Mouse (Mus musculus) neural tube, embryonic 15.5 days (tissue): ENCODE data around the gene Snd1. TPM values are rescaled to one million over a fixed set of nuclear protein-coding genes. Genes with fewer than 3 reads are reported as not detected.

Experiments
- ATAC-seq: fragments of 200-750 bp; cut with Nextera tagmentation; 2 replicates; pipeline ENCODE4 v1.8.0; 2017; ENCODE audit warnings: mild to moderate bottlenecking, moderate TSS enrichment, moderate library complexity; ENCODE audit not compliant: low FRiP score
- H3K27ac ChIP-seq: fragments of 300-500 bp; sonication (generic); replicated peaks from 2 replicates; pipeline ENCODE4 v1.5.1; 2015; ENCODE audit warnings: mild to moderate bottlenecking, inconsistent platforms
- H3K27me3 ChIP-seq: fragments of 300-500 bp; sonication (generic); replicated peaks from 2 replicates; pipeline ENCODE4 v1.6.1; 2015; ENCODE audit warnings: inconsistent platforms
- H3K36me3 ChIP-seq: fragments of 300-500 bp; sonication (generic); 2 replicates; pipeline ENCODE4 v1.6.1; 2015; ENCODE audit warnings: inconsistent platforms
- H3K4me1 ChIP-seq: fragments of 300-500 bp; sonication (generic); 2 replicates; pipeline ENCODE4 v1.6.1; 2015; ENCODE audit warnings: inconsistent platforms
- H3K4me2 ChIP-seq: fragments of 300-500 bp; sonication (generic); 2 replicates; pipeline ENCODE4 v1.6.1; 2015; ENCODE audit warnings: inconsistent platforms, mild to moderate bottlenecking, moderate library complexity
- H3K4me3 ChIP-seq: fragments of 300-500 bp; sonication (generic); replicated peaks from 2 replicates; pipeline ENCODE4 v1.5.1; 2015; ENCODE audit warnings: mild to moderate bottlenecking, inconsistent platforms
- H3K9ac ChIP-seq: fragments of 300-500 bp; sonication (generic); replicated peaks from 2 replicates; pipeline ENCODE4 v1.6.1; 2015; ENCODE audit warnings: mild to moderate bottlenecking, inconsistent platforms
- H3K9me3 ChIP-seq: fragments of 300-500 bp; sonication (generic); replicated peaks from 2 replicates; pipeline ENCODE4 v1.6.1; 2016; ENCODE audit warnings: inconsistent platforms
- WGBS: fragments of 180-500 bp; shearing (Covaris S2); methylation state at CpG from one replicate; pipeline ENCODE4 v1.1.7; 2015; ENCODE audit warnings: mixed read lengths; 5-methylcytosine and 5-hydroxymethylcytosine counted together
- polyA plus RNA-seq: library from polyadenylated mRNA; unstranded; fragments of >200 nt; fragmentation: Nextera tagmentation; extraction: Ambion mirVana; gene quantifications from 2 replicates; pipeline ENCODE4 v1.2.1, GENCODE M21; 2015

Snd1 gene
- polyA plus RNA-seq, 1 experiment from 2014 or later = 71.1 TPM

DNA sequence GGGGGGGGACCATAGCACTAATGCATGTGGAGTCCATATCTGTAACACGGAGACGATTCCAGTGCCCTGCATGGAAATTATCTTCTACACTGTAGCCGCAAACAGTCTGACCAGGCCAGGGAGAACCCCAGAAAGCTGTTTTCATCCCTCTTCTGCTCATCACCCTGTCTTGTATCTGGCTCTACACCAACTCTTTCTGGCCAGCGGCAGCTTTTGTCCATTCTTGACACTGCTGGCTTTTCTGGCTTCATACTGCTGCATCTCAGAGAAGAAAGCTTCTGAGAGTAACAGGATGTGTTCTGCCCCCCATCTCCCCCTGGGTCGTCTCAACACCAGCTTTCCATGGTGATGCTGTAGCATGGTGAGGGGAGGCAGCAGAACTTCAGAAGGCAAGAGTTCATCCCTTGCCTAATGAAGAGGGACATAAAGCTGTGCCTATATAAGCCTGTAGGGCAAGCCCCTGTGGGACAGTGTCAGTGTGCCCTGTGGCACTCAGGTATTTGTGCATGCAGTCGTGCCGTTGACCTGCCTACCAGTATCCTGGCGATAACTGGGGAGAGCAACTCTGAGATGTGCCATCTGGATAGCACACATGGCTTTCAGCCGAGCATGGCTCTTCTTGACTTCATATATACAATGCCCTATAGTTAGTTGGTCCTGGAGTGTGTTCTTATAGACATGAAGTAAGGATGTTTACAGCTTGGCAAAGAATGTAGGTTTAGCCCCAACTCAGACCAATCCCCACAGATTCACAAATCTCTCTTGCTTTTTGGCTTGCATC lies 245.6 kb downstream of the Snd1 start:
- peaks cover 8% of the 10 kb centered on the region; the same call in 1 of the 2 replicates for H3K4me1 ChIP-seq
- no peak overlapping the region for H3K27ac ChIP-seq
- H3K4me2 ChIP-seq = no peak overlapping the region
- H3K36me3 ChIP-seq = no peaks in the 10 kb centered on the region
- H3K4me3 ChIP-seq = no peak overlapping the region
- H3K9ac ChIP-seq = no peak overlapping the region
- H3K27me3 ChIP-seq = no peaks in the 10 kb centered on the region
- WGBS = 91% methylated on average over 9 of the region's 9 CpGs
- H3K9me3 ChIP-seq = no peaks in the 10 kb centered on the region
- ATAC-seq = no peak

DNA sequence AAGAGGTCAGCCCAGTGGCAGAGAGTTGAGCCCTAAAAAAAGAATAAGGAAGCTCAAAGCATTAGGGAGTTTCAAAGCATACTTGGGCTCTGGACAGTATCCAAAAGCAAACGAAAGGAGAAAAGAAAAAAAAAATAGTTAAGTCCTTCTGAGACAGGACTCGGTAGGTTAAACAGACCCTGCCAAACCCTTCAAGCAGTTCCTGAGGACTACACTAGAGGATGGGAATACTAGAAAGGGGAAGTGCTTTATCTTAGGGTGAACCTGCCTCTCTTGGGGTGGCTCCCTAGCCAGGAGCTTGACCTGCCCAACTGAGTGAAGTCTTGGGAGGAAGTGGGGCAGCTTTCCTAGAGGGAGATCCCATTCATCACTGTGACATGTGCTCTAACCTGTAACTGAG lies 248.1 kb downstream of the Snd1 start:
- 56% methylated on average over 2 of the region's 2 CpGs for WGBS
- Histone ChIP-seq H3K4me1 (no peaks in the 10 kb centered on the region), H3K27me3 (no peaks in the 10 kb centered on the region), H3K36me3 (no peaks in the 10 kb centered on the region), H3K9me3 (no peaks in the 10 kb centered on the region), H3K9ac (no peak overlapping the region), H3K27ac (no peak overlapping the region), H3K4me2 (no peak overlapping the region), H3K4me3 (no peak overlapping the region)
- no peak for ATAC-seq

DNA sequence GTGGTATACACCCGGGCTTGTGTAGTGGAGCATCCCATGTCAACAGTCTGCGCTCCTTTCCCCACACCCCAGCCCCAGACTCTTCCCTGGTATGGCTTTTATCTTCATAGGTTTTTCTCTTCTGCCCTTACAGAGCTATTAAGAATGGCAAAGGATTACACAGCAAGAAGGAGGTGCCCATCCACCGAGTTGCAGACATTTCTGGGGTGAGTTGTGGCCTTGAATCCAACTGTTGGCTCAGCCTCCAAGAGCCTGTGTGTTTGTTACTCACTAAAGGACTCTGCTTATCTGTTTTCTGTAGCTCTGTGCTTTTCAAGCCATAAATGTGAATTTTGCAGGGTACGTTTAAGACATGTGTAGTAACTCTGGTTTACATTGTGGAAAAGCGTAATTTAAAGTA lies 249.8 kb downstream of the Snd1 start:
- ATAC-seq = no peak
- WGBS = 67% methylated on average over 5 of the region's 5 CpGs
- H3K4me1 ChIP-seq = peaks cover 7% of the 10 kb centered on the region

DNA sequence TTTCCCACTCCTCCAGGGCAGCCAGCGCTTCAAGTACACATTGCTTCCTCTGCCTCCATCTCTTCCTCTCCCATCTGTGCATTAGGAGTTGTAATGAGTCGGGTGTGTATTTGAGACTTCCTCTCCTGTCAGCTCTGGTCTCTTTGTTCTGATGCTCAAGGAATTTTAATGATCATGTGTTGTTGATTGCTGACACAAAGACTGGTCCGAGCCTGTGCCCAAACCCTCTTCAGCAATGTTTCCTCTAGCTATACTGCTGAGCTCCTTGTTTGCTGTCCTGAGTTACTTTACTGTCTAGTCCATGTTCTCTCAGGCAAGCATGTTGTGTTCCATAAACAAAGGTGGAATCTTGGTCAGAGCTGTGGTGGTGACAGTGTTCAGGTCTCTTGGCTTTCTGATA lies 254.3 kb downstream of the Snd1 start:
- Histone ChIP-seq H3K27ac (no peak overlapping the region), H3K9me3 (no peaks in the 10 kb centered on the region), H3K4me2 (no peak overlapping the region), H3K27me3 (no peaks in the 10 kb centered on the region), H3K4me3 (no peak overlapping the region), H3K9ac (no peak overlapping the region), H3K36me3 (no peaks in the 10 kb centered on the region), H3K4me1 (peaks cover 11% of the 10 kb centered on the region)
- ATAC-seq = no peak; the same call in 1 of the 2 replicates
- WGBS = 18% methylated on average over 3 of the region's 3 CpGs

More for the DNA sequence above, 249.8 kb downstream of the Snd1 start:
- Histone ChIP-seq H3K9ac (no peak overlapping the region), H3K4me2 (no peak overlapping the region), H3K27ac (0 out of 2 replicates have a peak overlapping the region, but pooled peaks have one; percentile 20), H3K9me3 (no peaks in the 10 kb centered on the region), H3K36me3 (no peaks in the 10 kb centered on the region), H3K27me3 (no peaks in the 10 kb centered on the region), H3K4me3 (no peak overlapping the region)

DNA sequence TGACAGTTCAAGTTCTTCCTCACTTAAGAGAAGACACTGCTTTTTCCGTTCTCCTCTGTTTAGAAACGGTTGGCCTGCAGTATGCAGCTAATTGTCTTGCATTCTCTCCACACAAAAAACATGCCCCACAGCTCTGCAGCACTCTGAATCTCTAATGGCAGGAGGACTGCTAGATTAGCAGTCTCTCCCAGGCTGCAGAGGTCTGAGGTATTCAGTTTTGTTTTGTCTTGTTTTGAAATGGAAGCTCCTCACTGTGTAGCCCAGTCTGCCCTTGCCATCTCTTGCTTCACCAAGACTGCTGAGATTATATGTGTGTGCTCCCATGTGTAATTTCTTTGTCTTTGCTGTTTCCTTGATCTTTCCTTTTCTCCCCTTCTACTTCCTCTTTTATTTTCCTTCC lies 254.7 kb downstream of the Snd1 start:
- H3K36me3 ChIP-seq = no peaks in the 10 kb centered on the region
- no peak overlapping the region for H3K27ac ChIP-seq
- no peak; the same call in 1 of the 2 replicates for ATAC-seq
- no peaks in the 10 kb centered on the region for H3K9me3 ChIP-seq
- H3K4me3 ChIP-seq = no peak overlapping the region
- no peak overlapping the region for H3K9ac ChIP-seq
- peaks cover 11% of the 10 kb centered on the region for H3K4me1 ChIP-seq
- H3K27me3 ChIP-seq = no peaks in the 10 kb centered on the region
- no peak overlapping the region for H3K4me2 ChIP-seq
- WGBS = 13% methylated on average over 2 of the region's 2 CpGs

DNA sequence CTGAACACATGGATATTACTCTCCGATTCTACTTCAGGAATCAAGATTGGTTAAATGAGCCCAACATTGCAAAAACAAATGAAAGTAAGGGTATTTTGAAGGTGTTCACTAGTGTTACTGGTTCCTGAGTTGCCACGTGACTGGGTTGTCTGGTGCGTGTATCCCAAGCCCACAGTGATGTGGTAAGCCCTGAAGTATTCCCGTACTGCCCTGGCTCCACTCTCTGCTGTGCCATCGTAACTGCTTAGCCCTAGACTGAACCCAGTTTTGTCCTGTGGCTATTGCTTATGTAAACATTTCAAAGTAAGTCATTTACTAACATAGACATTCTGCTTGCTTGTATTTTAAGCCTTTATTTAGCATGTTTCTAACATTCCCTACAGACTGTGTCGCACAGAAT lies 256.3 kb downstream of the Snd1 start:
- Histone ChIP-seq H3K27ac (no peak overlapping the region), H3K9ac (no peak overlapping the region), H3K4me2 (no peak overlapping the region), H3K36me3 (no peaks in the 10 kb centered on the region), H3K4me1 (peaks cover 11% of the 10 kb centered on the region), H3K9me3 (no peaks in the 10 kb centered on the region), H3K4me3 (no peak overlapping the region), H3K27me3 (no peaks in the 10 kb centered on the region)
- ATAC-seq = no peak
- 94% methylated on average over 6 of the region's 6 CpGs for WGBS

DNA sequence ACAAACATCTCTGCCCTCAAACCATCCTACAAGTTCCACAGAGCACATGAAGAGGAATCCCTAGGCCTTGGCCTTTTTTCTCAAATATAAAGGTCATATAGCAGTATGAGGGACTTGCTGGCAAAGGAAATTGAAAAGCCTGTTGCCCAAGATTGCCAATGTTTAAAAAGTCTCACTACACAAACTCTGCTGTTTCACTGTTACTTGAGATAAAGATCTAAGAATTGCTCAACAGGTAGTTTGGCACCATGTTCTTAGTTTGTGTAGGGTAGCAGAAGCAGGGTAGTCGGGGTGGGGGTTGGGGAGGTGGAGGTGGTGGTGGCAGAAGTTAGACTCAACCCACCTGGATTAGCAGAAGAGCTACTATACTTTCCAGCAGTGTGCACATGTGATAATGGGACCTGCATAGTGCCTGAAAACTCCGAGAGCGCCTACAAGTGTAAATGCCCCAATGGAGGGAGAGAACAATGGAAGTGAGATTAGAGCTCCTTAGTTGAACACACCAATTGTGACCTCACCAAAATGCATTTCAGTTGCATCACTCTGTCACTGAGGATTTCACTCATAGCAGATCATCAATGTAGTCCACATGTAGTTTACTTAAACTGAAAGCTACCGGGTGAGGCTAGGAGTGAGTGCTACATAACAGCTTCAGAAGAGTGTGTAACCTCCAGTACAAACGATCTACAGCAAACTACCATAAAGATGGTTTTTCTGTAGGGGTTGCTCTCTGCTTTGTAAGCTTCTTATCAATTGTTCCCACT lies 259.1 kb downstream of the Snd1 start:
- no peak overlapping the region for H3K4me3 ChIP-seq
- ATAC-seq = no peak
- WGBS = 86% methylated on average over 5 of the region's 5 CpGs

DNA sequence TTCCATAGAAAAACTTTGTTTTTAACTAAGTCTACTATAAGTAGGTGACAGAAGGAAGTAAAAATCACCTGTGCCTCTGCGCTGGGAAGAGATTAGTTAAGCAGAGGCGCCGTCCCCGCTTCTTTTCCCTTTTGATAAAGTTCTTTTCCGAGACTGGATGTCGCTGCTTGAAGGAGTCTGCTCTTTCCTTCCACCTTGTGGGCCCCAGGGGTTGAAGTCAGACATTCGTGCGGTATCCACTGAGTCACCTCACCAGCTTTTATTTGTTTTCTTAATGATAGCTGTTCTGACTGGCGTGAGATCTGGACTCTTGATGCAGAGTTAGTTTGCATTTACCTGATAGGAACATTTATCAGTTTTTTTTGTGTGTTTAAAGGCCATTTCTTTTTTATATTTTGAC lies 260.2 kb downstream of the Snd1 start:
- Histone ChIP-seq H3K4me1 (peaks cover under 1% of the 10 kb centered on the region; the same call in 1 of the 2 replicates), H3K9me3 (no peaks in the 10 kb centered on the region), H3K4me3 (no peak overlapping the region), H3K36me3 (no peaks in the 10 kb centered on the region), H3K27me3 (no peaks in the 10 kb centered on the region), H3K9ac (no peak overlapping the region), H3K27ac (no peak overlapping the region), H3K4me2 (no peak overlapping the region)
- WGBS = 83% methylated on average over 9 of the region's 9 CpGs
- ATAC-seq = no peak

More for the DNA sequence above, 259.1 kb downstream of the Snd1 start:
- H3K36me3 ChIP-seq = no peaks in the 10 kb centered on the region
- H3K4me2 ChIP-seq = no peak overlapping the region
- no peak overlapping the region for H3K27ac ChIP-seq
- H3K9ac ChIP-seq = no peak overlapping the region
- H3K4me1 ChIP-seq = peaks cover 11% of the 10 kb centered on the region
- no peaks in the 10 kb centered on the region for H3K9me3 ChIP-seq
- no peaks in the 10 kb centered on the region for H3K27me3 ChIP-seq

DNA sequence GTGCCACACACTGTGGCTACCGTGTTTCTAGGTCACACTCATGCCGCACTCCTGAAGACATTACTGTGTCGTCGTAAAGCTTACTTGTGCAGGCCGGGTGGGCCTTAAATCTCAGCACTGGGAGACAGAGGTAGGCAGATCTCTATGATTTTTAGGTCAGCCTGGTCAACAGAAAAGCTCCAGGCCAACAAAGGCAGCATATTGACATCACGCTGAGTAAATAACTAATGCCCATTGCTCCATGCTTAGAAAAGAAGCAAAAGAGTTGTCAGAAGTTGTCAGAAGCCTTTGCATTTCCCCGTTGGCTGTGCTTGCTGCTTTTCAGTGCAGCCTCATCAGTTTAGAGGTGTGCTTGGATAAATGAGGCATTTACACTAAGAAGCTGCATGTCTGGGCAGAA lies 261.7 kb downstream of the Snd1 start:
- H3K9ac ChIP-seq = no peak overlapping the region
- H3K4me1 ChIP-seq = no peaks in the 10 kb centered on the region
- no peaks in the 10 kb centered on the region for H3K36me3 ChIP-seq
- H3K27me3 ChIP-seq = no peaks in the 10 kb centered on the region
- no peak overlapping the region for H3K4me3 ChIP-seq
- H3K27ac ChIP-seq = no peak overlapping the region
- H3K9me3 ChIP-seq = no peaks in the 10 kb centered on the region
- H3K4me2 ChIP-seq = no peak overlapping the region
- 62% methylated on average over 7 of the region's 7 CpGs for WGBS
- no peak for ATAC-seq

DNA sequence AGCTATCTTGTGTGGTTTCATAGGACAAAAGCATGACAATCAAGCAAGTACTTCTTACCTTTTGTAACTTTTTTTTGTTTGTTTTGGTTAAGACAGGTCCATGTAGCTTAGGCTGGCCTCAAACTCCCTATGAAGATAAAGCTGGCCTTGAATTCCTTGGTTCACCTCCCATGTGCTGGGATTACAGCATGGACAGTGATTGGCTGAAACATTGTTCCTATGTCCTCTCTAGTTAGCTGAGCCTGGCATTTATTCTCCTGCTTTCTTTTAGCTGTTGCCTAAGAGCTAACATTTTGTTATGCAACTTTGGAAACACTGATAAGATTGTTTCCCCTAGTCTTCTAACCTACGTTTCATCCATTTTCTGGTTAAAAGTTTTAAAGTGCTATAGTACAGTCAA lies 262.7 kb downstream of the Snd1 start:
- 96% methylated on average over 1 of the region's 1 CpGs for WGBS

DNA sequence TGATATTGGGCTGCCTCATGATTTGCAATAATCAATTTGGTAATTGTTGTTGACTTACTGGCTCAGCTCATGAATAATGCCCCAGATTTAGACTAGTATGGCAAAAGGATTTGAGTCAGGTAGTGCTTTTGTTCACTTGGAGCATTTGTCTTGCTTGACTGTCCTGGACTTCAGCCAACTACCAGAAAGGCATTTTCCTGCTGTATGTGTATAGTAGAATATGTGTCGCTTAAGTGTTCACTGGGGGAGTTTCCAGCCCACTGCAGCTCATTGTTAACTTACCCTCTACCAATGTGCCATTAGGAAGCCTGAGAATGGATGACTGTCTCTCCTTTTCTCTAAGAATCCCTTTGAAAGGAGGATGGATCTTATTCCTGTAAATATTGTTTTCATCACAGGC lies 268.6 kb downstream of the Snd1 start:
- WGBS = 13% methylated on average over 1 of the region's 1 CpGs
- 0 out of 2 replicates have a peak, but pooled peaks have one; percentile 43 for ATAC-seq

More for the DNA sequence above, 262.7 kb downstream of the Snd1 start:
- no peaks in the 10 kb centered on the region for H3K4me1 ChIP-seq
- H3K36me3 ChIP-seq = no peaks in the 10 kb centered on the region
- no peaks in the 10 kb centered on the region for H3K27me3 ChIP-seq
- no peak overlapping the region for H3K4me3 ChIP-seq
- H3K9ac ChIP-seq = no peak overlapping the region
- H3K4me2 ChIP-seq = no peak overlapping the region
- no peak overlapping the region for H3K27ac ChIP-seq
- H3K9me3 ChIP-seq = no peaks in the 10 kb centered on the region
- ATAC-seq = no peak

DNA sequence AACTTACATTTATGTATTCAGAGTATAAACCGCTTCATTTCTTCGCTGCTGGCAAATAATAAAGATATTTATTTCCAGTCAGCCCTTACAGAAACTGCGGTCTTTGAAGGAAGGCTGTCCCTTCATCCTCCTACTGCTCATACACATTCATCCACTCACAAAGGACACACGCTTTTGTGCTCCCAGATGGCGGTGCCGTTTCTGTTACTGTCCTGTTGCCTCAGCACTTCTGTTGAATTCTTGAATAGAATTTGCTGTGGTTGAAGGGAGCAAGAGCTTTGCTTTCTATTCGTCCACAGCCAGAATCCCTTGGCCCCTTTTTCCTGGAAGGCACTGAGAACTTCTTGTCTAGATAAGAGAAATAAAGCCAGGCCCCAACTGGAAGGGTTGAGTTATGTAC lies 270.9 kb downstream of the Snd1 start:
- Histone ChIP-seq H3K4me3 (no peak overlapping the region), H3K27ac (no peak overlapping the region), H3K36me3 (no peaks in the 10 kb centered on the region), H3K4me2 (no peak overlapping the region), H3K9me3 (no peaks in the 10 kb centered on the region), H3K4me1 (peaks cover 26% of the 10 kb centered on the region), H3K9ac (no peak overlapping the region), H3K27me3 (no peaks in the 10 kb centered on the region)
- 61% methylated on average over 7 of the region's 7 CpGs for WGBS
- ATAC-seq = no peak

More for the DNA sequence above, 268.6 kb downstream of the Snd1 start:
- H3K27me3 ChIP-seq = no peaks in the 10 kb centered on the region
- peaks cover 19% of the 10 kb centered on the region for H3K4me1 ChIP-seq
- no peak overlapping the region for H3K4me3 ChIP-seq
- no peak overlapping the region for H3K4me2 ChIP-seq
- no peaks in the 10 kb centered on the region for H3K36me3 ChIP-seq
- peak overlapping the region; percentile 46; the same call in 1 of the 2 replicates for H3K27ac ChIP-seq
- no peaks in the 10 kb centered on the region for H3K9me3 ChIP-seq
- no peak overlapping the region for H3K9ac ChIP-seq
